Comparison of ENCODE assay signal across 21 mouse cellular contexts in genomic region chr5:91866184-91866583, GRCm38 (mm10).
DNase-seq lines count a peak whose midpoint lies in the region; ATAC-seq and TF ChIP-seq lines count a peak whose summit lies in the region.
"Had no signal": no experiment of that assay in that cellular context is flagged by ENCODE, and none has a peak within 500 bp of the region (broad histone marks: within the 10 kb centered on the region; RNA-seq: fewer than 3 reads in every experiment).

No protein-coding gene starts in this region.

- H3K4me2 ChIP-seq in liver, embryonic 12.5 days = no peak overlapping the region
- H3K4me2 ChIP-seq in stomach, postnatal 0 days (replicated peaks; ENCODE audit: low read depth) = no peak overlapping the region
- H3K4me2 ChIP-seq: embryonic facial prominence, embryonic 13.5 days; forebrain, embryonic 13.5 days; heart, embryonic 13.5 days; hindbrain, embryonic 12.5 days had no signal

- DNase-seq in adrenal gland, postnatal 14 days = peak; percentile 24
- no peak for DNase-seq in adrenal gland, adult 8-10 months
- peak; percentile 79 for DNase-seq in liver, adult 2 months (ENCODE audit: extremely low read depth, low read depth, low spot score)
- peak; percentile 85 for DNase-seq in fat pad, adult 2 months (ENCODE audit: extremely low read depth, low read depth, low spot score)
- DNase-seq in embryo, embryonic 10 days (ENCODE audit: low spot score) = no peak
- DNase-seq in stomach, postnatal 0 days (ENCODE audit: low spot score) = no peak
- DNase-seq: cerebellum, adult 11-12 months; cerebellum, adult 9-10 months; cerebellum, postnatal 25 days; forebrain, postnatal 0 days; gastrocnemius, postnatal 14 days; heart, postnatal 4 days had no signal

- H3K27me3 ChIP-seq in liver, adult 2 months (ENCODE audit: control insufficient read depth, insufficient read depth, low read length) = no peaks in the 10 kb centered on the region
- H3K27me3 ChIP-seq in liver, embryonic 12.5 days (replicated peaks) = no peaks in the 10 kb centered on the region
- H3K27me3 ChIP-seq in stomach, postnatal 0 days (ENCODE audit: control insufficient read depth, insufficient read depth, low read length) = no peaks in the 10 kb centered on the region
- H3K27me3 ChIP-seq: embryonic facial prominence, embryonic 13.5 days; forebrain, embryonic 13.5 days; heart, embryonic 13.5 days; hindbrain, embryonic 12.5 days; Patski had no signal

- no peaks in the 10 kb centered on the region for H3K79me2 ChIP-seq in liver, adult 2 months (ENCODE audit: control insufficient read depth, insufficient read depth, low read length)

- H3K4me1 ChIP-seq in liver, adult 2 months (ENCODE audit: control insufficient read depth, insufficient read depth, low read length) = no peaks in the 10 kb centered on the region
- peaks cover 18% of the 10 kb centered on the region for H3K4me1 ChIP-seq in liver, embryonic 12.5 days
- no peaks in the 10 kb centered on the region for H3K4me1 ChIP-seq in stomach, postnatal 0 days (replicated peaks; ENCODE audit: control insufficient read depth, insufficient read depth)
- H3K4me1 ChIP-seq: embryonic facial prominence, embryonic 13.5 days; forebrain, embryonic 13.5 days; heart, embryonic 13.5 days; hindbrain, embryonic 12.5 days had no signal

- H3K9me3 ChIP-seq in liver, embryonic 12.5 days (replicated peaks) = no peaks in the 10 kb centered on the region
- no peaks in the 10 kb centered on the region for H3K9me3 ChIP-seq in stomach, postnatal 0 days (ENCODE audit: control insufficient read depth, low read length)
- H3K9me3 ChIP-seq: embryonic facial prominence, embryonic 13.5 days; heart, embryonic 13.5 days; hindbrain, embryonic 12.5 days had no signal

- H3K27ac ChIP-seq in liver, adult 2 months (replicated peaks; ENCODE audit: insufficient read depth, low read depth, low read length) = no peak overlapping the region
- no peak overlapping the region for H3K27ac ChIP-seq in liver, embryonic 12.5 days
- no peak overlapping the region for H3K27ac ChIP-seq in stomach, postnatal 0 days (replicated peaks)
- H3K27ac ChIP-seq: embryonic facial prominence, embryonic 13.5 days; forebrain, embryonic 13.5 days; heart, embryonic 13.5 days; hindbrain, embryonic 12.5 days had no signal

- H3K9ac ChIP-seq in liver, adult 2 months (ENCODE audit: low read depth, low read length) = no peak overlapping the region
- H3K9ac ChIP-seq in liver, embryonic 12.5 days = no peak overlapping the region
- no peak overlapping the region for H3K9ac ChIP-seq in stomach, postnatal 0 days (ENCODE audit: low read length)
- H3K9ac ChIP-seq: embryonic facial prominence, embryonic 13.5 days; forebrain, embryonic 13.5 days; forebrain, postnatal 0 days; heart, embryonic 13.5 days; hindbrain, embryonic 12.5 days had no signal

- TF ChIP-seq POLR2A in liver, adult 2 months (IDR thresholded peaks at IDR 0.05; ENCODE audit: extremely low read depth, insufficient read depth, low read length) = no peak

- ATAC-seq in liver, embryonic 12.5 days = no peak
- ATAC-seq in stomach, postnatal 0 days (ENCODE audit: low FRiP score, low TSS enrichment) = no peak
- ATAC-seq: activated CD4-positive, CD25-positive, alpha-beta regulatory T cell, adult 4 months; forebrain, embryonic 13.5 days; forebrain, postnatal 0 days; hindbrain, embryonic 16.5 days; inflammation-experienced regulatory T-cells, adult 6 months; Patski had no signal

- WGBS in liver, adult 2 months = 10% methylated on average over 3 of the region's 3 CpGs
- WGBS in liver, embryonic 12.5 days (ENCODE audit: insufficient replicate concordance) = 58% methylated on average over 3 of the region's 3 CpGs
- 84% methylated on average over 3 of the region's 3 CpGs for WGBS in stomach, postnatal 0 days

- no peak for TF ChIP-seq CTCF in liver, adult 2 months (IDR thresholded peaks at IDR 0.05; ENCODE audit: low read depth, low read length)
- TF ChIP-seq CTCF in stomach, postnatal 0 days (IDR thresholded peaks at IDR 0.05; ENCODE audit: low read depth) = no peak

- no peak for TF ChIP-seq EP300 in stomach, postnatal 0 days (optimal IDR thresholded peaks at IDR 0.05)

- H3K36me3 ChIP-seq in liver, adult 2 months (ENCODE audit: control insufficient read depth, insufficient read depth, low read length) = no peaks in the 10 kb centered on the region
- H3K36me3 ChIP-seq in liver, embryonic 12.5 days = no peaks in the 10 kb centered on the region
- H3K36me3 ChIP-seq in stomach, postnatal 0 days (ENCODE audit: control insufficient read depth, insufficient read depth, low read length) = no peaks in the 10 kb centered on the region
- H3K36me3 ChIP-seq: embryonic facial prominence, embryonic 13.5 days; heart, embryonic 13.5 days; hindbrain, embryonic 12.5 days had no signal

- no peak overlapping the region for H3K4me3 ChIP-seq in liver, adult 2 months (ENCODE audit: insufficient read depth, low read depth, low read length)
- no peak overlapping the region for H3K4me3 ChIP-seq in liver, embryonic 12.5 days
- H3K4me3 ChIP-seq in stomach, postnatal 0 days (ENCODE audit: low read depth, low read length) = no peak overlapping the region
- H3K4me3 ChIP-seq: embryonic facial prominence, embryonic 13.5 days; forebrain, embryonic 13.5 days; heart, embryonic 13.5 days; hindbrain, embryonic 12.5 days had no signal

Comparison
In these comparisons a context has a peak if more than half of its experiments do, and no peak if none do; other contexts are left out.
1. DNase-seq: peak in adrenal gland, postnatal 14 days (single experiment), liver, adult 2 months (single experiment) and fat pad, adult 2 months (single experiment); none in adrenal gland, adult 8-10 months (single experiment), embryo, embryonic 10 days (single experiment) and stomach, postnatal 0 days (single experiment).